Mouse (Mus musculus) embryo, embryonic 10.5 days (tissue): ENCODE measurements around the gene Kif19a.
A peak's percentile ranks its signal among the peaks of the same experiment; 100 is the strongest.

Source experiments
- DNase-seq: peaks from one replicate; pipeline ENCODE4 v3.0.0-alpha.2; 2015; ENCODE audit warnings: low spot score

The Kif19a gene

GRCm38 (mm10) chr11:114785892-114786291, 20.7 kb downstream of the Kif19a start:
- no peak for DNase-seq

GRCm38 (mm10) chr11:114786326-114786725, 21.1 kb downstream of the Kif19a start:
- peak; percentile 45 for DNase-seq

DNA sequence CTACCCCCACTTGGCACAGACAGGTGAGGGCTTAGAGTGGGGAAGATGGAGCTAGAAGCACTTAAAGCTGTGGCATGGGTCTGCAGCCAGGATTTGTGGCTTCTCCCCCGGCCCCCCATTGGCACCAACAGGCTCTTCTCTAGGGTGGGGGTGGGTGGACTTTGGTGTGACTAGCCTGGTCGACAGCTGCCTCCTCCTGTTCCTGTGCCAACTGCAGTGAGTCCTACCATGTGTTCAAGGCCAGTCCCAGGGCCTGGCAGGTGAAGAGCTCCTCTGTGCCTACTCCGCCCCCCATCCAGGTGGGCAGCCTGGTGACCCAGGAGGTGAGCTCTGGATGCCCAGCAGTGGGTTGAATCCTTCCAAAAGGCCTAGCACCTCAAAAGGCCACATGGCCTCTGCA, 22.4 kb downstream of the Kif19a start:
- DNase-seq, result no peak

GRCm38 (mm10) chr11:114789061-114789714, 24.0 kb downstream of the Kif19a start:
- peak; percentile 90 for DNase-seq

DNA sequence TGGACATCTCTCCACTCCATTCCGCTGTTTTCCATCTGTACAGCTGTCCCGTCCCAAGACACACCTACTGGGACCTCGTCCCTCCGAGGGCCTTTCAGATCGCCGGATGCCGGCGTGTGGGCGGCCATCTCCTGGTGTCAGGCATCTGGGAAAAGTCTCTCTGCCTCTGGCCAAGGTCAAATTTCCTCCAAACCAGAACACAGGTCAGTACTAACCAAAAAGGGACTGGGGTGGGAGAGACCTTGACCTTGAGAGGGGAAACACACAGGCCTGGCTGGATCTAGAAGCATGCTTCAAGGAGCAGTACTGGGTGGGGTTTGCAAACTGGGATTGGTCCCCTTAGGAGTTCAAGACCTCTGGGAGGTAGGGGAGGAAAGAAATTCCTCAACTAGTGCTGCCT, 24.5 kb downstream of the Kif19a start:
- DNase-seq, result no peak

DNA sequence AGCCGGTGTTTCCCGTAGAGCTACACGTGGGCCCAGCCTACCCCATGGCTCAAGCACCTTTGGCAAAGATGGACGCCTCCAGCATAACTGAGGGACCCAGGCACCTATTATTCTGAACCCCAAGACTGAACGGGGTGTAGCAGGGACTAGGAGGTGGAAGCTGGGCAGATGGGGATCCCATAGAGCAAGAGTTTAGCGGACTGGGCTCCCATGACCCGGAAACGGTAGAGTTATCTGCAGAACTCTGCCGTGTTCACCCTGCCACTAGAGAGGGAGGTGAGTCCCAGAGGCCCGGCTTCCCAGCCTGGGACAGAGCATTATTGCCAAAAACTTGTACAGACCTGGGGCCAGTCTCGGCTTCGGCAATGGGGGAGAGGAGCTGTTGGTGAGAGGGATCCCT, 25.0 kb downstream of the Kif19a start:
- no peak for DNase-seq

DNA sequence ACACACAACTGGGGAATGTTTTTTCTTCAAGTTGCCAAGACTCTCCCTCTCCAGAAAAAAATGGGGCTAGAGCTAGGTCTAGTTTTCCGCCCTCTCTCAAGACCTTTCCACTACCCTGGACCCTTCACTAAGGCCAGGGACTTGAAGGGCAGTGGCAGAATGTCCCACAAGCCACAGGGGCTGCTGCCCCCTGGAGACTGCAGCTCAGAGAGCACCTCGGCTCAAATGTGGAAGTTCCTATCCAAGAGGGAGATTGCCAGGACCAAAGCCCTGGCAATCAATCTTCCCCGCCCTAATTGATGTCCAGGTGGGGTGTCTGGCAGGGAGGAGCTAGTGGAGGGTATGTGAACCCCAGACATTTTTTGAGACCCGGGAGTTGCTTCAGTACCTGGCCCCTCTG, 25.7 kb downstream of the Kif19a start:
- no peak for DNase-seq

DNA sequence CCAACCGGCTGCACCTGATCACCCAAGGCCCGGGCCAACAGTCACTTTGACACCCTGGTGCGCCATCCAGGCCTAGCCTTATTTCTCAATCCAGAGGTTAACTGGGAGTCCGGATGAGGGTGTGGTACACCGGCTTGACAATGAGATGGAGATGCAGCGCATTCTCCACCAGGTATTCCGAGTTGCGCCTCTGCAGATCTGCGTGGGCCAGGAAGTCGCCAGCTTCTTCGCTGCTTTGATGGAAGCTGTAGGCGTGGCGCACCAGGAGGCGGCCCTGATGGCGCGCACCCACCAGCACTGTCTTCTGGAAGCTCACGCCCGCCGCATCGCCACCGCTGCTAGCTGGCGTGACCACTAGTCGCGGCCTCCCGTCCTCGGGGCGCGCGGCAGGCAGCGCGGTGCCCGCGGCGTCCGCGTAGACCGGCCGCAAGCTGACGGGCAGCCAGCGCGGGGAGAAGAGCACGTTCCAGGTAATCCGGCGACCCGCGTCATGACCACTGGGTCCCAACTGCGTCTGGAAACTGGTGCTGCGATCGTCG, 26.2 kb downstream of the Kif19a start:
- DNase-seq, result no peak

GRCm38 (mm10) chr11:114791891-114792411, 26.8 kb downstream of the Kif19a start:
- no peak for DNase-seq

GRCm38 (mm10) chr11:114792931-114793494, 27.8 kb downstream of the Kif19a start:
- DNase-seq, result no peak

DNA sequence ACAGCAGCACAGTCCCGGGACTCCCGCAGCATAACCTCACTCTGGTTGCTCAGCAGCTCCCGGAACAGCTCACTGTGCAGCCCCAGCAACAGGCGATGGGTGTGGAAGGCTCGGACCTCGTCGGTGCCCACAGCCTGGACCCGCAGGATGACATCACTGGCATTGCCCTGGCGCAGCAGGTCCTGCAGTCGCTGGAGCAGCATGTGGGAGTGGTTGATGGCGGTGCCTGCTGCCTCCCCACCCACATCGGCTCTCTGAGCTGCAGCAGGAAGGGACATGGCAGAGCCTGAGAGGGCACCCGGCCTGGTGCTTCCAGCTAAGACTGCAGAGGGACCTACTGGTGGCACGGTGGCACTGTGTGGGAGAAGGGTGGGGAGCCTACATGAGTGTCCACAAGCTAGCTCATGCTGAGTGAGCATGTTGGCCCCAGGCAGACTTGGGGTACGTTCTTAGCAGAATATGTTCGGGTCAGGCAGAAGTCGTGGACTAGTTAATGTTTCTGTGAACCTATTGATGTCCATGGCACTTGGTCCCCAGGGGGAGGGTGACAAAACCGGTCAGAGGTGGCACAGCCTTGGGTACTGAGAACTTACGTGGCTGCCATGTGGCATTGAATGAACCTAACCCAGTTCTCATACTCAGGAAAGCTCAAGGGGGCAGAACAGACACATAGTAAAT, 28.8 kb downstream of the Kif19a start:
- no peak for DNase-seq

DNA sequence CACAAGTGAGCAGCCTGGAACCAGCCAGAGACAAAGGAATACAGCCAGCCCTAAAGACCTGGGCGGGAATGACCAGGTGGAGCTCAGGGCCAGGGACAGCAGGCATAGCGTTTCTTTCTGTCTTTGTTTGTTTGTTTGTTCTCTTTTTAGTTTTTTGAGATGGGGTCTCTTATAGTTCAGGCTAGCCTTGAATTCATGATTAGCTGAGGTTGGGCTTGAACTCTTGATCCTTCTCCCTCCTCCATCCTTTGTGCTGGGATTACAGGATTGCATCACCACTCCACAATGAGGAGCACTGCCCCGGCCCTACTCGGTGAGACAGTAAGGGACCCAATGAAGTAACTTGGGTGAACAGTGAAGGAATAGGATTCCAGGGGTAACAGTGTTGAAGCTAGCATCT, 29.5 kb downstream of the Kif19a start:
- DNase-seq, result no peak

DNA sequence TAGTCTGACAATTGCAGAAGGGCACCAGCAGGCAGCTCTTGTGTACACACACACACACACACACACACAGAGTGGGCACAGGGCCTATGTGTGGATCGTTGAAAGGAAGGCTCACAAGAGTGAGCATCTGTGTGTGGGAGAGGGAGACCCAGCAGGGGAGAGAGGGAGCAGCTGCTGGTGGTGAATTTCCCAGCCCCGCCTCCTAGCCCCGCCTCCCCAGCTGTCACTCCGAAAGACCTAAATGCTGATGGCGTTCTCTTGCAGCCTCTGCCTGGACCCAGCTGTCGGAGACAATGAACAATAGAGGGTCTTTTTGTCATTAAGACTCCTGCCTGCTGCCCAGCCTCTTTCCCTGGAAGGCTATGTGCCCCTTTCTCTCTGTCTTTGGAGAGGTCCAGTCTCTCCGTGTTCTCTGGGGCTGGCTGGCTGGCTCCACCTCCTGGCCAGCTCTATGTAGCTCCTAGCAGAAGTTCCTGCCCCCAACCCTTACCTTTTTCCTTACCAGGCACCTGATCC, 30.1 kb downstream of the Kif19a start:
- peak; percentile 90 for DNase-seq

DNA sequence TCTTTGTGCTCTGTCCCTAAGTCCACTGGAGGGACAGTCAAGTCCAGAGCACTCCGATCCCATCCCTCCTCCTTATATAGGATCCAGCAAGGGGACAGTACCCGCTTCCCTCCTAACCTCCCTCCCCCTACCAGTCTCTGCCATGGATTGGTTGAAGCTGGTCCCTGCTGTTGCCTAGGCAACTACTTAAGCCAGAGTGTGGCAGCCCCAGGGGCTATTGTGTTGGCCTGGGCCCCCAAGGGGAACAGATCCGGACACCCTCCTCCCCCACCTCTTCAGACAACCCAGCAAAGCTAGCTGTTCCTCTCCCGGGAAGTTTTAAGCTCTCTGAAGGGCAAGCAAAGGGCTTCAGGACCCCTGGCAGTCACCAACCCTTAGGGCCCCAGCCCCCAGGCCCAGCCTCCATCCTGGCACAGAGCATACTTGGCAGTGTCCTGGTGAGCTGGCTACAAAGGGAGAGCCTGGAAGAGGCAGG, 30.7 kb downstream of the Kif19a start, which contains the start of gene Btbd17:
Btbd17 (minus strand) TSS at position 98 of the 475 bp plus-strand sequence.
- peak; percentile 86 for DNase-seq

DNA sequence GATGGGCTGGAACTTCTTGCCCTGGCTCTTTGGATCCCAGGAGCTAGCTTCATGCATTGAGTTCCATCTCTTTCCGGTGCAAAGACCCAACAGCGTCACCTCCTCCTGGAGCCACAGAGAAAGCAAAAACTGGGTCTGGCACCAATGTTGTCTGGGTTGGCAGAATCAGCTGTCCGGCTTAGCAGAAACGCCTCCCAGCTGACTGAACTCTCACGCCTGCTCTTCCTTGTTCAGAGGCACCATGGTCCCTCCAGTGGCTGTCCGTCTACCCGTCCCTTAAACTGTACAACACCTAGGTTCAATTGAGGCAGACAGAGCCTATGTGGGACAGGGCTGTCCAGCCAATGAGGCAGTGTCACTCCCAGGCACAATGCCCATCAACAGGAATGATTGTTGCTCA, 32.0 kb downstream of the Kif19a start:
- no peak for DNase-seq

DNA sequence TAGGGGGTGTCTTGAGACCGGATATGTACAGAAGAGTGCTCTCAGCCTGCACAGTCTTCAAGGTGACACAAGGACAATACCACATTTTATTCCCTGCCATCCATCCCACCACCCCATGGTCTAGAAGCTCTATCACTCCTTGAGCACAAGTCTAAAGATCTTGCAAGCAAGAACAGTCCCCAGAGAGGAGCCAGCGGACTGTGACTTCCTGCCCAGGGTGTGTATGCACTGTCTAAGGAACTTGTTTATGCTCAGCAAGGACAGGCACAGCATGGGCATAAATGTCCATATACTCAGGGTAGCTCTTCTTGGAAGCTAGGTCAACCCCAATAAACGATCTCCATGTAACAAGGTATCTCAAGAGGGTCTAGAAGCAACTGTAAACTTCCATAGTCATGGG, 32.8 kb downstream of the Kif19a start:
- no peak for DNase-seq

- DNase-seq, result no peak
Observed at GRCm38 (mm10) chr11:114798624-114799023, 33.4 kb downstream of the Kif19a start, which contains the start of gene Gpr142. Gene Gpr142 (plus strand): TSS chr11:114798924.

DNA sequence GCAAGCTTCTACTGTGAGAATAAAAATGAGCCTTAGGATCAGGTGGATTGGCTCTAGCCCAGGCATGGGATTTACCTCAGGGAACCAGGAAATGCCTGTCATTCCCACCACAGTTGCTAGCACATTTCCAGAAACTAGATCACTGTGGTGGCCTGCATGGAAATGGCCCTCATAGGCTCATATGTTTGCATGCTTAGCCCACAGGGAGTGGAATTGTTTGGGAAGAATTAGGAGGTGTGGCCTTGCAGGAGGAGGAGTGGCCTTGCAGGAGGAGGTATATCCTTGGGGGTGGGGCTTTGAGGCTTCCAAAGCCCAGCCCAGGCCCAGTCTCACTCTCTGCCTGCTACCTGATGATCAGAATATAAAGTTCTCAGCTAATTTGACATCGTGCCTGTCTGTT, 36.7 kb downstream of the Kif19a start:
- no peak for DNase-seq

GRCm38 (mm10) chr11:114802540-114803267, 37.5 kb downstream of the Kif19a start:
- no peak for DNase-seq

DNA sequence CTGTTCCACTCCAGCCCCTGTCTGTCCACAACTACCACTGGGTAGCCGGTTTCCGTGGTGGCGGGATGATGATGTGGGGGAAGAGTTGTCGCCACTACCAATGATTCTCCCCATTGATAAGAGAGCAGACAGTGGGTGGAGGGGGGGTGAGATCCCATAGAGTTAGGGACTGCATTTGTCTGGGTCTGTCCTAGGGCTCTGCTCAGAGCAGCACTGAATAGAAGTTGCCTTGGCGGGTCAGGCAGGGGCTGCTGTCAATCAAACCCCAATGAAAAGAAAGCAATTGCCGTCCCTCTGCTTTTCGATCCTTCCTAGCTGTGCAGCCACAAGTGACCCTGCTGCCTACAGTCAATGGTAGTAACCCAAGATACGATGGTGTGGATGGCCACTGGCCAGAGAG, 38.8 kb downstream of the Kif19a start:
- peak; percentile 45 for DNase-seq

DNA sequence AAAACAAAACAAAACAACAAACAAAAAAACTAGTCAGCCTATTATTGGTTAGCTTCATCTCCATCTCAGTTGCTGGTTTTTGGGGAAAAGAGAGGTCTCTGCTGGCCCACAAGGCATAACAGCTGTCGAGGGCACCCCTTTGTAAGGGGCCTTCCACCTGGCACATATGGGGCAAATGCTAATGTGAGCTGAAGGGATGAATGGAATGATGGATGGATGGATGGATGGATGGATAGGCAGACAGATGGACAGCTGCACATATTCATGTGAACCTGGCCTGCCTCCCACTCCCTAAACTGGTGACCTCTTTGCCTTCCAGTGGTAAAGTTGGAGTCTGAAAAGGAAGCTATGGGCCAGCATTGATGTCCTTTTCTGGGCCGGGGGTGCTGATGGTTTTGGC, 41.8 kb downstream of the Kif19a start:
- DNase-seq, result no peak
